Mouse (Mus musculus) WW6 (cell line): ENCODE results near the gene Ankrd2.

Experiments used
- DNase-seq: peaks from one replicate; pipeline ENCODE4 v3.0.0-alpha.2; 2013; ENCODE audit warnings: low read depth, low spot score

Ankrd2 gene

GRCm38 (mm10) chr19:42015001-42015400, 20.8 kb upstream of the Ankrd2 start:
- DNase-seq, result no peak

- no peak for DNase-seq
These were observed 19.5 kb upstream of the Ankrd2 start for GRCm38 (mm10) chr19:42016251-42016650.

GRCm38 (mm10) chr19:42016840-42017239, 19.0 kb upstream of the Ankrd2 start:
- no peak for DNase-seq

GRCm38 (mm10) chr19:42017399-42018247, 18.2 kb upstream of the Ankrd2 start:
- DNase-seq, result no peak

- no peak for DNase-seq
These were observed 16.7 kb upstream of the Ankrd2 start for GRCm38 (mm10) chr19:42019011-42019522.

GRCm38 (mm10) chr19:42021681-42022541, 13.9 kb upstream of the Ankrd2 start:
- DNase-seq, result no peak

GRCm38 (mm10) chr19:42022542-42022848, 13.3 kb upstream of the Ankrd2 start:
- DNase-seq, result no peak

GRCm38 (mm10) chr19:42026158-42026557, 9.6 kb upstream of the Ankrd2 start:
- no peak for DNase-seq

GRCm38 (mm10) chr19:42031112-42031511, 4.7 kb upstream of the Ankrd2 start:
- DNase-seq, result no peak

- no peak for DNase-seq
These were observed 2.2 kb upstream of the Ankrd2 start for GRCm38 (mm10) chr19:42033611-42034010.

- no peak for DNase-seq
These were observed 1.5 kb upstream of the Ankrd2 start for GRCm38 (mm10) chr19:42034146-42034775.

GRCm38 (mm10) chr19:42034881-42035455, 832 bp upstream of the Ankrd2 start:
- no peak for DNase-seq

- DNase-seq, result no peak
These were observed 557 bp downstream of the Ankrd2 start for GRCm38 (mm10) chr19:42036357-42036756.

GRCm38 (mm10) chr19:42037167-42037702, 1.4 kb downstream of the Ankrd2 start:
- no peak for DNase-seq

- no peak for DNase-seq
These were observed 2.5 kb downstream of the Ankrd2 start for GRCm38 (mm10) chr19:42038310-42038709.

GRCm38 (mm10) chr19:42043988-42044387, 8.2 kb downstream of the Ankrd2 start:
- no peak for DNase-seq

- peak; percentile 74 for DNase-seq
These were observed 9.7 kb downstream of the Ankrd2 start, which contains the start of gene Hoga1 for GRCm38 (mm10) chr19:42045269-42046102. TSS of gene Hoga1 (plus strand) at chr19:42045610.

- no peak for DNase-seq
These were observed 14.5 kb downstream of the Ankrd2 start for GRCm38 (mm10) chr19:42050251-42050650.

- DNase-seq, result no peak
These were observed 15.6 kb downstream of the Ankrd2 start for GRCm38 (mm10) chr19:42051351-42051750.

GRCm38 (mm10) chr19:42051948-42052347, 16.1 kb downstream of the Ankrd2 start, which contains the start of gene 4933411K16Rik:
TSS of gene 4933411K16Rik (plus strand) at chr19:42052248.
- no peak for DNase-seq
